Mouse (Mus musculus) testis, adult 2 months (tissue): ENCODE results near the gene Plg. TPM values are rescaled to one million over a fixed set of nuclear protein-coding genes. Genes with fewer than 3 reads are reported as not detected.

ENCODE experiments used
- H3K27ac ChIP-seq: fragments of 200-500 bp; 2 replicates; pipeline ENCODE4 v1.5.1; 2012; ENCODE audit warnings: low read depth, low read length; ENCODE audit not compliant: control insufficient read depth, insufficient read depth
- H3K27me3 ChIP-seq: fragments of 200-500 bp; 2 replicates; pipeline ENCODE4 v1.6.1; 2012; ENCODE audit warnings: mild to moderate bottlenecking, low read length, moderate library complexity; ENCODE audit not compliant: control insufficient read depth, insufficient read depth
- H3K36me3 ChIP-seq: fragments of 200-500 bp; 2 replicates; pipeline ENCODE4 v1.6.1; 2012; ENCODE audit warnings: mild to moderate bottlenecking, low read length; ENCODE audit not compliant: control insufficient read depth, insufficient read depth
- H3K4me1 ChIP-seq: fragments of 200-500 bp; 2 replicates; pipeline ENCODE4 v1.6.1; 2012; ENCODE audit warnings: low read length; ENCODE audit not compliant: control insufficient read depth, insufficient read depth
- H3K4me3 ChIP-seq: fragments of 200-500 bp; 2 replicates; pipeline ENCODE4 v1.5.1; 2012; ENCODE audit warnings: low read depth, mild to moderate bottlenecking, low read length, moderate library complexity, mixed read lengths; ENCODE audit not compliant: control insufficient read depth
- CTCF ChIP-seq: fragments of 200-500 bp; IDR thresholded peaks from 2 replicates; pipeline ENCODE4 v1.5.1; 2012; ENCODE audit warnings: low read depth, mild to moderate bottlenecking, inconsistent platforms, low read length, moderate library complexity; ENCODE audit not compliant: control insufficient read depth, insufficient read depth, insufficient replicate concordance
- POLR2A ChIP-seq: fragments of 200-500 bp; IDR thresholded peaks from 2 replicates; pipeline ENCODE4 v1.6.1; 2012; ENCODE audit warnings: low read depth, mild to moderate bottlenecking, inconsistent platforms, low read length, moderate library complexity; ENCODE audit not compliant: control insufficient read depth
- polyA plus RNA-seq: library from polyadenylated mRNA; depleted of rRNA; stranded (reverse); fragments of >200 nt; gene quantifications from 2 replicates; pipeline ENCODE4 v1.2.3, GENCODE M21; 2012

Plg gene
- polyA plus RNA-seq, 1 experiment: 0.06 TPM

GRCm38 (mm10) chr17:12431707-12432106 lies 53.3 kb downstream of the Plg start:
- Histone ChIP-seq H3K27ac (no peak overlapping the region), H3K36me3 (no peaks in the 10 kb centered on the region), H3K4me1 (no peaks in the 10 kb centered on the region), H3K27me3 (no peaks in the 10 kb centered on the region), H3K4me3 (no peak overlapping the region)
- TF ChIP-seq POLR2A: no peak
- TF ChIP-seq CTCF: no peak

- no peaks in the 10 kb centered on the region for H3K36me3 ChIP-seq
Measured at GRCm38 (mm10) chr17:12437771-12438170, 59.4 kb downstream of the Plg start.

GRCm38 (mm10) chr17:12444561-12444960 lies 66.2 kb downstream of the Plg start:
- no peaks in the 10 kb centered on the region for H3K27me3 ChIP-seq
- H3K4me3 ChIP-seq: no peak overlapping the region
- H3K36me3 ChIP-seq: no peaks in the 10 kb centered on the region
- TF ChIP-seq CTCF (no peak), POLR2A (no peak)
- H3K4me1 ChIP-seq: no peaks in the 10 kb centered on the region
- no peak overlapping the region for H3K27ac ChIP-seq

More at GRCm38 (mm10) chr17:12437771-12438170, 59.4 kb downstream of the Plg start:
- H3K27me3 ChIP-seq: no peaks in the 10 kb centered on the region
- TF ChIP-seq POLR2A (no peak), CTCF (no peak)
- no peak overlapping the region for H3K4me3 ChIP-seq
- no peaks in the 10 kb centered on the region for H3K4me1 ChIP-seq
- H3K27ac ChIP-seq: no peak overlapping the region

GRCm38 (mm10) chr17:12451234-12451633 lies 72.8 kb downstream of the Plg start:
- no peaks in the 10 kb centered on the region for H3K36me3 ChIP-seq
- TF ChIP-seq CTCF (no peak), POLR2A (no peak)
- H3K27me3 ChIP-seq: no peaks in the 10 kb centered on the region
- H3K4me1 ChIP-seq: no peaks in the 10 kb centered on the region
- no peak overlapping the region for H3K4me3 ChIP-seq
- no peak overlapping the region for H3K27ac ChIP-seq

- TF ChIP-seq CTCF: no peak
- no peak for TF ChIP-seq POLR2A
- no peak overlapping the region for H3K4me3 ChIP-seq
- no peaks in the 10 kb centered on the region for H3K27me3 ChIP-seq
- no peaks in the 10 kb centered on the region for H3K36me3 ChIP-seq
- H3K27ac ChIP-seq: no peak overlapping the region
- H3K4me1 ChIP-seq: no peaks in the 10 kb centered on the region
Measured at GRCm38 (mm10) chr17:12452862-12453531, 74.6 kb downstream of the Plg start.

- H3K27me3 ChIP-seq: no peaks in the 10 kb centered on the region
- no peaks in the 10 kb centered on the region for H3K36me3 ChIP-seq
- no peak overlapping the region for H3K4me3 ChIP-seq
- H3K4me1 ChIP-seq: no peaks in the 10 kb centered on the region
- H3K27ac ChIP-seq: no peak overlapping the region
- no peak for TF ChIP-seq POLR2A
- no peak for TF ChIP-seq CTCF
Measured at GRCm38 (mm10) chr17:12453691-12454090, 75.3 kb downstream of the Plg start.

GRCm38 (mm10) chr17:12455143-12455790 lies 76.9 kb downstream of the Plg start:
- H3K4me3 ChIP-seq: no peak overlapping the region
- no peak overlapping the region for H3K27ac ChIP-seq
- no peaks in the 10 kb centered on the region for H3K27me3 ChIP-seq
- no peaks in the 10 kb centered on the region for H3K36me3 ChIP-seq
- TF ChIP-seq CTCF: peak; percentile 66; the same call in 1 of the 2 replicates
- TF ChIP-seq POLR2A: no peak
- no peaks in the 10 kb centered on the region for H3K4me1 ChIP-seq
